Mouse (Mus musculus) bone marrow macrophage, adult 2 months (primary cell): ENCODE data around the gene Elmo1.

ENCODE experiments used
- CTCF ChIP-seq: IDR thresholded peaks from 2 replicates; pipeline ENCODE4 v1.5.1; 2012; ENCODE audit warnings: low read depth, mild to moderate bottlenecking, low read length, moderate library complexity
- POLR2A ChIP-seq: IDR thresholded peaks from 2 replicates; pipeline ENCODE4 v1.6.1; 2012; ENCODE audit warnings: mild to moderate bottlenecking, low read depth, low read length, borderline replicate concordance

- TF ChIP-seq CTCF (no peak), POLR2A (no peak)
Measured at GRCm38 (mm10) chr13:20323478-20323877, 233.1 kb downstream of the Elmo1 start.
